Mouse (Mus musculus) liver, embryonic 14.5 days (tissue): ENCODE results near the gene Zfp64.
A peak's percentile ranks its signal among the peaks of the same experiment; 100 is the strongest.

Experiments
- CTCF ChIP-seq: IDR thresholded peaks from 2 replicates; pipeline ENCODE4 v1.5.1; 2016; ENCODE audit warnings: antibody characterized with exemption, low read depth, control low read depth
- EP300 ChIP-seq: IDR thresholded peaks from 2 replicates; pipeline ENCODE4 v1.6.1; 2016; ENCODE audit warnings: antibody characterized with exemption, low read depth

DNA sequence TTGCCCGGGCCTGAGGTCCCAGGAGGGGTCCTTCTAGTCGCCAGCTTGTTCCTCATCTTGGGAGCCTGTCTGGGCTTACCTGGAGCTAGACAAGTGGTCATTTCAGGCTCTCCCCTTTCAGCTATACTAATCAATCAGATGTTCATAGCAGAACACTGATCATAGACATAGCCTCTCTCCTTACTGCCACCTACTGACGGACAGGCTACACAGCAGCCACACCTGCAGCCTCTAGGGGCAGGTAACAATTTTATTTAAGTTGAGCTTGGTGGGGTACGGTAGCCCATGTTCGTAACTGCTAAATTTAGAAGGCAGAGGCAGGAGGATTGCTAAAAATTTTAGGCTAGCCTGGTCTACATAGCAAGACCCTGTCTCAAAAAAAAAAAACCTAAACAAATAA, 73.5 kb downstream of the Zfp64 start:
- TF ChIP-seq EP300 (no peak), CTCF (peak; percentile 67)
